Mouse (Mus musculus) MEL (cell line): ENCODE data around the gene Sf1.

Source experiments
- CTCF ChIP-seq, 3 experiments: IDR thresholded peaks in 2 of 3; conservative IDR thresholded peaks in 1 of 3; 2 replicates each; pipeline ENCODE4 v1.5.1; 2011 to 2012; ENCODE audit warnings: low read length in 3 of 3, low read depth in 2 of 3, mild to moderate bottlenecking in 2 of 3, improper control_type of control experiment in 1 of 3, inconsistent platforms in 1 of 3, mixed read lengths in 1 of 3, moderate library complexity in 1 of 3; ENCODE audit not compliant: control insufficient read depth in 1 of 3, insufficient read depth in 1 of 3, poor library complexity in 1 of 3, severe bottlenecking in 1 of 3
- MAFK ChIP-seq: IDR thresholded peaks from 2 replicates; pipeline ENCODE4 v1.6.1; 2011; ENCODE audit warnings: low read depth, mild to moderate bottlenecking, low read length, improper control_type of control experiment, borderline replicate concordance
- MAZ ChIP-seq: IDR thresholded peaks from 2 replicates; pipeline ENCODE4 v1.6.1; 2012; ENCODE audit warnings: low read depth, mild to moderate bottlenecking, inconsistent platforms, low read length, improper control_type of control experiment

- TF ChIP-seq MAFK (no peak), CTCF (IDR thresholded peaks at IDR 0.05 in 2 of 3, conservative IDR thresholded peaks at IDR 0.05 in 1 of 3; ENCODE audit: control insufficient read depth in 1 of 3, insufficient read depth in 1 of 3, low read depth in 2 of 3, low read length in 3 of 3, poor library complexity in 1 of 3, severe bottlenecking in 1 of 3) (no peak), MAZ (no peak)
Measured at GRCm38 (mm10) chr19:6425595-6425994, 62.1 kb downstream of the Sf1 start.
